Mouse (Mus musculus) testis, adult 10 weeks (tissue): Measurements from ENCODE around the gene Msln. TPM values are rescaled to one million over a fixed set of nuclear protein-coding genes. Genes with fewer than 3 reads are reported as not detected.

Experiments used
- polyA plus RNA-seq: library from polyadenylated mRNA; stranded (reverse); fragments of 350-450 nt; fragmentation: Illumina TruSeq; extraction: RNeasy Lipid Tissue Mini Kit (QIAGEN cat#74804); gene quantifications from one replicate; pipeline ENCODE4 v1.2.3, GENCODE M21; 2014; ENCODE audit warnings: low read depth, low replicate concordance

The Msln gene
- 0.22 TPM for polyA plus RNA-seq

GRCm38 (mm10) chr17:25754241-25754640 is at the start of gene Msln:
Msln (minus strand) TSS chr17:25754378.

GRCm38 (mm10) chr17:25796951-25797369 is 42.8 kb upstream of the Msln start, which contains the start of gene Metrn:
Metrn (minus strand) TSS chr17:25797136.

GRCm38 (mm10) chr17:25795609-25796092 is 41.5 kb upstream of the Msln start, which contains the start of gene AC134908.4:
AC134908.4 (minus strand) TSS chr17:25795659.

GRCm38 (mm10) chr17:25792615-25793014 is 38.4 kb upstream of the Msln start, which contains the start of gene Fam173a:
Fam173a (minus strand) TSS chr17:25792901.

GRCm38 (mm10) chr17:25786280-25786679 is 32.1 kb upstream of the Msln start, which contains the start of gene Ccdc78:
Ccdc78 (plus strand) TSS chr17:25786580.

GRCm38 (mm10) chr17:25785281-25785745 is 31.1 kb upstream of the Msln start, which contains the start of gene Haghl:
Haghl (minus strand) TSS chr17:25785673.

GRCm38 (mm10) chr17:25773549-25774120 is 19.5 kb upstream of the Msln start, which contains the start of gene Narfl:
Narfl (plus strand) TSS chr17:25773776.

GRCm38 (mm10) chr17:25735745-25736144 is 18.4 kb downstream of the Msln start, which contains the start of gene Mslnl:
Mslnl (plus strand) TSS chr17:25736042.

GRCm38 (mm10) chr17:25727265-25728008 is 26.7 kb downstream of the Msln start, which contains the start of the genes Chtf18 and Rpusd1:
Chtf18 (minus strand) TSS chr17:25727419.
Rpusd1 (plus strand) TSS chr17:25727670.

GRCm38 (mm10) chr17:25716711-25717637 is 37.2 kb downstream of the Msln start, which contains the start of gene Gng13:
Gng13 (plus strand) TSS chr17:25717171.

Other genes with a start within 250 kb of the Msln start
- gene Sox8, start 183.7 kb downstream of the Msln start, polyA plus RNA-seq, result 4.2 TPM
- 2.4 TPM for gene Lmf1, start 175.3 kb downstream of the Msln start, polyA plus RNA-seq
- gene Gng13, start 37.2 kb downstream of the Msln start, polyA plus RNA-seq, result not detected
- 1.6 TPM for gene Chtf18, start 27.0 kb downstream of the Msln start, polyA plus RNA-seq
- gene Rpusd1, start 26.7 kb downstream of the Msln start, polyA plus RNA-seq, result not detected
- gene Mslnl, start 18.3 kb downstream of the Msln start, polyA plus RNA-seq, result not detected
- gene Narfl, start 19.4 kb upstream of the Msln start, polyA plus RNA-seq, result 1.4 TPM
- 0.55 TPM for gene Haghl, start 31.3 kb upstream of the Msln start, polyA plus RNA-seq
- gene Ccdc78, start 32.2 kb upstream of the Msln start, polyA plus RNA-seq, result 0.49 TPM
- gene Fam173a, start 38.5 kb upstream of the Msln start, polyA plus RNA-seq, result 0.43 TPM
- 0.35 TPM for gene AC134908.4, start 41.3 kb upstream of the Msln start, polyA plus RNA-seq
- 0.24 TPM for gene Metrn, start 42.8 kb upstream of the Msln start, polyA plus RNA-seq
- gene Fbxl16, start 54.7 kb upstream of the Msln start, polyA plus RNA-seq, result 0.60 TPM
- gene Wdr24, start 69.2 kb upstream of the Msln start, polyA plus RNA-seq, result 1.0 TPM
- 1.1 TPM for gene Jmjd8, start 74.5 kb upstream of the Msln start, polyA plus RNA-seq
- 3.4 TPM for gene Stub1, start 79.0 kb upstream of the Msln start, polyA plus RNA-seq
- gene Rhbdl1, start 82.9 kb upstream of the Msln start, polyA plus RNA-seq, result not detected
- not detected for gene Gm20683, start 87.4 kb upstream of the Msln start, polyA plus RNA-seq
- gene Rhot2, start 90.5 kb upstream of the Msln start, polyA plus RNA-seq, result 4.0 TPM
- gene Wdr90, start 107.1 kb upstream of the Msln start, polyA plus RNA-seq, result 3.1 TPM
- 0.78 TPM for gene Mcrip2, start 114.4 kb upstream of the Msln start, polyA plus RNA-seq
- 11.0 TPM for gene Mettl26, start 120.7 kb upstream of the Msln start, polyA plus RNA-seq
- not detected for gene Wfikkn1, start 126.5 kb upstream of the Msln start, polyA plus RNA-seq
- 1.7 TPM for gene Rab40c, start 165.3 kb upstream of the Msln start, polyA plus RNA-seq
- gene Pigq, start 190.6 kb upstream of the Msln start, polyA plus RNA-seq, result 4.1 TPM
- gene Nhlrc4, start 190.6 kb upstream of the Msln start, polyA plus RNA-seq, result not detected
- not detected for gene A930017K11Rik, start 198.2 kb upstream of the Msln start, polyA plus RNA-seq
- gene Capn15, start 231.4 kb upstream of the Msln start, polyA plus RNA-seq, result 0.77 TPM